Mouse (Mus musculus): ENCODE data around the gene Slu7. TPM values are rescaled to one million over a fixed set of nuclear protein-coding genes. Genes with fewer than 3 reads are reported as not detected.

Gene Slu7
- polyA plus RNA-seq, 1 experiment from 2014 or later, result 21.7 TPM

DNA sequence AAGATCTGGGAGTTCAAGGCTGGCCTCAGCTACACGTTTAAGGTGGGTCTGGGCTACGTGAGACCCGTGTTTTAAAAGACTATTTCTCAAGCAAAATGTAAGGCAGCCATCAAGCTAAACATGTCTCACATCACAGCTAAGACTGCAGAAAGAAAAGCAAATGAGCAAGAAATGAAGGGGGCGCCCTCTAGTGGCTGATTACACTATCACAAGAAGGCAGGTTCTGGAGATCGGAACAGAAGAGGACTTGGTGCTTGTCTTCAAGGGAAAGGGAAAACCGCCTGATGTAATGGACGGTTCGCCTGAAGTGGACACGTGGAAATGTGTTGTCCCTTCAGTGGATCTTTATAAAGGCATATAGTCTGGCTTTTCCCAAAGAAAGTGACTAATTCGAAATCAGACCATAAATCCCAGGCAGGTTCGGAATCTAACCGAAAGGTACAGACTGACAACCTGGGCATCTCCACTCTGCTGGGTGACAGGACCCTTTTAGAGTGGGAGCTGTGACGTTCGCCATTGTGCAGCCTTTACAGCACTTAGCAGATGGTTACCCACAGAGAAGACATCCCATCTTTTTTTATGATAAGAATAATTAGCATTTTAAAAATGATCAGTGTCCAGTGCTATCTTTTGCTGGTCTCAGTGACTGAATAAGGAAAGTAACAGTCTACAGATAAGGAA lies 20.6 kb upstream of the Slu7 start:
- WGBS (ENCODE audit: insufficient replicate concordance), result 22% methylated on average over 14 of the region's 14 CpGs

DNA sequence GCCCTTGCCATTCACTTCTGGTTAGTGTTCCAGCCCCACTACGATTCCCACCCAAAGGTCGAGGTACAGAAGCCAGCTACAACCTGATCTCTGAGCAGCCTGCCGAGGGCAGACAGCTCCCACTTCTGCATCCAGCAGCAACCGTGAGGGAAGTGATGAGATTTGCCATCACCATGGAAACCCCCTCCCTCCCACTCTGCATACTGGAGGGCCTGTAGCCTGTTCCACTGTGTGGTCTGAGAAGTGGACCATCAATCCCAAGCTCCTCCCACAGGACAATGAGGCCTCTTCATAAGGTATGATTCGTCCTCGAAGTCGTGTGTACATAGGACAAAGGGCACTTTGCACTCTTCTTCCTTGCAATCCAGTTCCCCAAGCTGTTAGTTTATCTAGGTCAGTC lies 16.3 kb upstream of the Slu7 start:
- no peak overlapping the region for H3K9ac ChIP-seq (ENCODE audit: low read depth, low read length)
- H3K4me1 ChIP-seq (ENCODE audit: control insufficient read depth, low read depth, low read length), result no peaks in the 10 kb centered on the region
- no peak overlapping the region for H3K27ac ChIP-seq (ENCODE audit: low read length)
- no peak for ATAC-seq (ENCODE audit: low read depth)
- no peaks in the 10 kb centered on the region for H3K27me3 ChIP-seq (ENCODE audit: control insufficient read depth, insufficient read depth, low read depth, low read length)
- no peak overlapping the region for H3K4me2 ChIP-seq (ENCODE audit: low read depth, low read length)
- no peaks in the 10 kb centered on the region for H3K36me3 ChIP-seq (ENCODE audit: control insufficient read depth, insufficient read depth)
- H3K9me3 ChIP-seq (replicated peaks; ENCODE audit: control insufficient read depth, low read length), result no peaks in the 10 kb centered on the region
- WGBS (ENCODE audit: insufficient replicate concordance), result 56% methylated on average over 7 of the region's 7 CpGs
- no peak overlapping the region for H3K4me3 ChIP-seq (ENCODE audit: low read depth, low read length)

More for the DNA sequence above, 20.6 kb upstream of the Slu7 start:
- Histone ChIP-seq H3K4me2 (ENCODE audit: low read depth, low read length) (no peak overlapping the region), H3K4me1 (ENCODE audit: control insufficient read depth, low read depth, low read length) (no peaks in the 10 kb centered on the region), H3K27me3 (ENCODE audit: control insufficient read depth, insufficient read depth, low read depth, low read length) (no peaks in the 10 kb centered on the region), H3K4me3 (ENCODE audit: low read depth, low read length) (no peak overlapping the region), H3K9ac (ENCODE audit: low read depth, low read length) (no peak overlapping the region), H3K36me3 (ENCODE audit: control insufficient read depth, insufficient read depth) (no peaks in the 10 kb centered on the region), H3K9me3 (replicated peaks; ENCODE audit: control insufficient read depth, low read length) (no peaks in the 10 kb centered on the region), H3K27ac (ENCODE audit: low read length) (no peak overlapping the region)
- ATAC-seq (ENCODE audit: low read depth), result no peak

DNA sequence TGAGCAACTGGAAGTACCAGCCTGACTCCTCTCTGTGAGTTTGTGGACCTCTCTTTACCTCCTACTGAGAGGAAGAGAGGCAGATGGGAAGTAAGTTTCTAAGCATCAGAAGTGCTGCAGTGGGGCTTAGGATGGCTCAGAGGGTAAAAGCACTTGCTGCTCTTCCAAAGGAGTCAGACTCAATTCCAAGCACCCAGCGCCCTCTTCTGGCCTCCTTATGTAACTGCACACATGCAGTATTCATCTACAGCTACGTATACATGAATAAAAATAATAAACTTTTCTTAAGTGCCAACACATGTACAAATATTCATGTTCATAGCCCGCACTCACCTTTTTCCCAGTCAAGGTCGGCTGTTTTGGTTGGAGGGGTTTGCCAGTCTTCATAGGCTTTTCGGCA lies 9.2 kb upstream of the Slu7 start:
- H3K27me3 ChIP-seq (ENCODE audit: control insufficient read depth, insufficient read depth, low read depth, low read length), result no peaks in the 10 kb centered on the region
- no peak overlapping the region for H3K4me2 ChIP-seq (ENCODE audit: low read depth, low read length)
- H3K4me3 ChIP-seq (ENCODE audit: low read depth, low read length), result no peak overlapping the region
- H3K9me3 ChIP-seq (replicated peaks; ENCODE audit: control insufficient read depth, low read length), result no peaks in the 10 kb centered on the region
- ATAC-seq (ENCODE audit: low read depth), result no peak
- H3K27ac ChIP-seq (ENCODE audit: low read length), result no peak overlapping the region
- 68% methylated on average over 5 of the region's 5 CpGs for WGBS (ENCODE audit: insufficient replicate concordance)
- H3K9ac ChIP-seq (ENCODE audit: low read depth, low read length), result no peak overlapping the region
- no peaks in the 10 kb centered on the region for H3K36me3 ChIP-seq (ENCODE audit: control insufficient read depth, insufficient read depth)
- peaks cover 8% of the 10 kb centered on the region for H3K4me1 ChIP-seq (ENCODE audit: control insufficient read depth, low read depth, low read length)

DNA sequence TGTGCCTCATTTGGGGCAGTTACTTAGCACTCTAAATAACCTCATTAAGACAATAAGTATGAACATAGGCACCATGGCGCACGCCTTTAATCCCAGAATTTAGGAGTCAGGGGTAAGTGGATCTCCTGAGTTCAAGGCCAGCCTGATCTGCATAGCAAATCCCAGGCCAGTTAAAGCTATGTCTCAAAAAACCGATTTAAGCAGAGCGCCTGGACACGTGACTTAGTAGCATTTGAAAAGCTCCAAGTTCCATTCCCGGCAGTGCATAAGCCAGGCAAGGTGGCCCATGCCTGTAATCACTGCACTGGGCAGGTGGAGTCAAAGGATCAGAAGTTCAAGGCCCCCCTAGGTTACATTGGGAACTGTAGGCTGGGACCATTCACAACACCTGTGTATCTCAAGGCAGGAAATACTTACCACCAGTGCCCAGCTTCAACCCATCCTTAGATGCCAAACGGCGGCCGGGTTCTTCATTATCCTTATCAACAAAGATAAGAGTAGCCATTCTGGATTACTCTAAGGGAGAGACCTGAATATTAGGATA lies 8.3 kb upstream of the Slu7 start:
- WGBS (ENCODE audit: insufficient replicate concordance), result 64% methylated on average over 9 of the region's 9 CpGs
- H3K4me3 ChIP-seq (ENCODE audit: low read depth, low read length), result peak overlapping the region; percentile 77
- H3K9ac ChIP-seq (ENCODE audit: low read depth, low read length), result peak overlapping the region; percentile 85; the same call in 1 of the 2 replicates
- peak overlapping the region; percentile 78 for H3K4me2 ChIP-seq (ENCODE audit: low read depth, low read length)
- H3K4me1 ChIP-seq (ENCODE audit: control insufficient read depth, low read depth, low read length), result peaks cover 8% of the 10 kb centered on the region
- no peaks in the 10 kb centered on the region for H3K36me3 ChIP-seq (ENCODE audit: control insufficient read depth, insufficient read depth)
- no peak for ATAC-seq (ENCODE audit: low read depth)
- H3K27me3 ChIP-seq (ENCODE audit: control insufficient read depth, insufficient read depth, low read depth, low read length), result no peaks in the 10 kb centered on the region
- no peaks in the 10 kb centered on the region for H3K9me3 ChIP-seq (replicated peaks; ENCODE audit: control insufficient read depth, low read length)
- H3K27ac ChIP-seq (ENCODE audit: low read length), result no peak overlapping the region; the same call in 1 of the 2 replicates

DNA sequence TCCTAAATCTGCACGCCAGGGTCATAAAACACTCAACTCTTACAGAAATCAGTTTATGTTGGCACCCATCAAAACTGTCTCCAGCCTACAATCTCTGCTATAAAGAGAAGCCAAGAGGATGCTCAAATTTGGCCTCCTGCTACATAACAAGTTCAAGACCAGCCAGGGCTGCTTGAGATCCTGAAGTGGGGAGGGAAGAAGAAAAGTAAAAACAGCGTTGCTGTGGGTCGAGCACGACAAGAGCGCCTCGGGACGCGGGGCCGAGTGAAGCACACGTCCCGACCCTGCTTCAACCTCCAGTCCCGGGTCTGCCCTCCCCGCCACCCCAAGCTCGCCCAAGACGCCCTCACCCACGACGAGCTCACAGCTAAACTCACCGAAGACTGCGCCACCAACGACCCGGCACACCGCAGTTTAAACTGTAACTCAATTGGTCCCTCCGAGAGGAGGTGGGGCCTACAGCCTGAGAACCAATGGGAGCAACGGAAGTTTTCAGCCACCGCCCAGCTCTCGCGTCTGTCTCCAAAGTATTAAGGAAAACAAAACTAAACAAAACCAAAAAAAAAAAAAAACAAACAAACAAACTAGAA lies 7.6 kb upstream of the Slu7 start, which contains the start of gene Pttg1:
Pttg1 (minus strand) TSS at position 428 of the 590 bp plus-strand sequence.
- Histone ChIP-seq H3K27ac (ENCODE audit: low read length) (peak within 1 kb of the TSS; percentile 83), H3K4me3 (ENCODE audit: low read depth, low read length) (peak within 1 kb of the TSS; percentile 77), H3K9ac (ENCODE audit: low read depth, low read length) (peak within 1 kb of the TSS; percentile 85), H3K4me1 (ENCODE audit: control insufficient read depth, low read depth, low read length) (peaks cover 8% of the 10 kb centered on the region), H3K4me2 (ENCODE audit: low read depth, low read length) (peak within 1 kb of the TSS; percentile 78), H3K9me3 (replicated peaks; ENCODE audit: control insufficient read depth, low read length) (no peaks in the 10 kb centered on the region), H3K27me3 (ENCODE audit: control insufficient read depth, insufficient read depth, low read depth, low read length) (no peaks in the 10 kb centered on the region), H3K36me3 (ENCODE audit: control insufficient read depth, insufficient read depth) (no peaks in the 10 kb centered on the region)
- ATAC-seq (ENCODE audit: low read depth), result peak; percentile 99
- WGBS (ENCODE audit: insufficient replicate concordance), result 3% methylated on average over 27 of the region's 27 CpGs

DNA sequence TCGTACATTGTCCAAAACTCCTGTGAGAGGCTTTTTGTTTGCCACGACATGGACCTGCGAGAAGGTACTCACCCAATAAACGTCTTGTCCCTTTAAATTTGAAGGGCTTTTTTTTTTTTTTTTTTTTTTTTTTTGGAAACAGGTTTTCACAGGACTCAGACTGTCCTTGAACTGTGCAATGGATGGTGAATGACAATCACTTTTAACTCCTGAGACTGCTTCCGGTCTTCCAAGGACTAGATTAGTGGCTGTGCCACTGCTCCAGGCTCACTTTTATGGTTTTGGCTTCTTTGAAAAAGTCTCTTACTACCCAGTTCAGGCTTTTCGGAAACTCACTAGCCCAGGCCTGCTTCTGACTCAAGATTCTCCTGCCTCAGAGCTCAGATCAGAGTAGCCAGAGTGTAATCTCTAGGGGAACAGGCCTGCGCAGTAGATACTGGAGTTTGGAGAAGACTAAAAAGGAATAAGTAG lies 7.1 kb upstream of the Slu7 start:
- peak; percentile 49 for ATAC-seq (ENCODE audit: low read depth)
- Histone ChIP-seq H3K9me3 (replicated peaks; ENCODE audit: control insufficient read depth, low read length) (no peaks in the 10 kb centered on the region), H3K4me3 (ENCODE audit: low read depth, low read length) (peak overlapping the region; percentile 77), H3K27ac (ENCODE audit: low read length) (peak overlapping the region; percentile 83), H3K36me3 (ENCODE audit: control insufficient read depth, insufficient read depth) (no peaks in the 10 kb centered on the region), H3K4me2 (ENCODE audit: low read depth, low read length) (peak overlapping the region; percentile 78), H3K27me3 (ENCODE audit: control insufficient read depth, insufficient read depth, low read depth, low read length) (no peaks in the 10 kb centered on the region), H3K4me1 (ENCODE audit: control insufficient read depth, low read depth, low read length) (peaks cover 8% of the 10 kb centered on the region), H3K9ac (ENCODE audit: low read depth, low read length) (peak overlapping the region; percentile 85)
- WGBS (ENCODE audit: insufficient replicate concordance), result 13% methylated on average over 7 of the region's 7 CpGs

DNA sequence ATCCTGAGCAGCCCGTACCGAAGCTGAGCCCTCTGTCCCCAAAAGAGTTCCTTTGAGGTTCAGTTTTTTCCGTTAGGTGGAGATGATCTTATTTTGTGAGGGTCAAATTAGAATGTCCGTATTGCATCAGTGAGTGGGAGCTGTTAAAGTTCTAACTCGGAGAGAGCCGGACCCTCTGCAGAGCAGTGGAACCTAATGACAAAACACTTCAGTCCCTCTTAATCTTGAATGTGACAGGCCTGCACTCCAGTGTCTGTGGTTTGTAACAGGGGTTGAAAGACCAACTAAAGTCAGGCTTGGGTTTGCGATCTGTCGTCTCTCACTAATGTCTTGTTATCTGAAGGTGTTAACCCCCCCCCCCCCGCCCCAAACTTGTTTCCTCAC lies 472 bp downstream of the Slu7 start:
- H3K36me3 ChIP-seq (ENCODE audit: control insufficient read depth, insufficient read depth), result peaks cover 7% of the 10 kb centered on the region
- H3K9me3 ChIP-seq (replicated peaks; ENCODE audit: control insufficient read depth, low read length), result no peaks in the 10 kb centered on the region
- peak overlapping the region; percentile 77 for H3K9ac ChIP-seq (ENCODE audit: low read depth, low read length)
- under 1% methylated on average over 9 of the region's 9 CpGs for WGBS (ENCODE audit: insufficient replicate concordance)
- peak overlapping the region; percentile 78 for H3K4me3 ChIP-seq (ENCODE audit: low read depth, low read length)
- H3K27me3 ChIP-seq (ENCODE audit: control insufficient read depth, insufficient read depth, low read depth, low read length), result no peaks in the 10 kb centered on the region
- H3K4me1 ChIP-seq (ENCODE audit: control insufficient read depth, low read depth, low read length), result peaks cover 10% of the 10 kb centered on the region
- peak overlapping the region; percentile 78 for H3K4me2 ChIP-seq (ENCODE audit: low read depth, low read length)
- H3K27ac ChIP-seq (ENCODE audit: low read length), result peak overlapping the region; percentile 75
- peak; percentile 38 for ATAC-seq (ENCODE audit: low read depth)

GRCm38 (mm10) chr11:43441121-43441520 lies 7.6 kb downstream of the Slu7 start:
- H3K4me1 ChIP-seq (ENCODE audit: control insufficient read depth, low read depth, low read length), result no peaks in the 10 kb centered on the region
- H3K27me3 ChIP-seq (ENCODE audit: control insufficient read depth, insufficient read depth, low read depth, low read length), result no peaks in the 10 kb centered on the region
- no peak overlapping the region for H3K27ac ChIP-seq (ENCODE audit: low read length)
- no peak overlapping the region for H3K4me3 ChIP-seq (ENCODE audit: low read depth, low read length)
- H3K9me3 ChIP-seq (replicated peaks; ENCODE audit: control insufficient read depth, low read length), result no peaks in the 10 kb centered on the region
- WGBS (ENCODE audit: insufficient replicate concordance), result 89% methylated on average over 10 of the region's 10 CpGs
- peaks cover 71% of the 10 kb centered on the region for H3K36me3 ChIP-seq (ENCODE audit: control insufficient read depth, insufficient read depth)
- no peak overlapping the region for H3K4me2 ChIP-seq (ENCODE audit: low read depth, low read length)
- no peak for ATAC-seq (ENCODE audit: low read depth)
- no peak overlapping the region for H3K9ac ChIP-seq (ENCODE audit: low read depth, low read length)

DNA sequence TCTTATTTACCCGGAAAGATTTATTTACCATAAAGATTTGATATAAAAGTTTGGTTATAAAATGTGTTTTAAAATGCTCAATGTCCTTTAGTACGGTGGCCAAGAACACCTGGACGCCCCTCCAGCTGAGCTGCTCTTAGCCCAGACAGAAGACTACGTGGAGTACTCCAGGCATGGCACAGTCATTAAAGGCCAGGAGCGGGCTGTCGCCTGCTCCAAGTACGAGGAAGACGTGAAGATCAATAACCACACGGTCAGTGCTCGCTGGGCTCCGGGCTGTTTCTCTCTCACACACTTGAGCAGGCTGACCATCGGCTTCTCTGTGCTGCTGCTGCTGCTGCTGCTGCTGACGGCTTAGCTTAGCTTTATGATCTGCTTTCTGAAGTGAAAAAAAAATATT lies 9.6 kb downstream of the Slu7 start:
- Histone ChIP-seq H3K36me3 (ENCODE audit: control insufficient read depth, insufficient read depth) (peaks cover 82% of the 10 kb centered on the region), H3K4me3 (ENCODE audit: low read depth, low read length) (no peak overlapping the region), H3K4me2 (ENCODE audit: low read depth, low read length) (no peak overlapping the region), H3K4me1 (ENCODE audit: control insufficient read depth, low read depth, low read length) (no peaks in the 10 kb centered on the region), H3K9me3 (replicated peaks; ENCODE audit: control insufficient read depth, low read length) (no peaks in the 10 kb centered on the region), H3K27me3 (ENCODE audit: control insufficient read depth, insufficient read depth, low read depth, low read length) (no peaks in the 10 kb centered on the region), H3K9ac (ENCODE audit: low read depth, low read length) (no peak overlapping the region), H3K27ac (ENCODE audit: low read length) (no peak overlapping the region)
- 87% methylated on average over 13 of the region's 13 CpGs for WGBS (ENCODE audit: insufficient replicate concordance)
- ATAC-seq (ENCODE audit: low read depth), result no peak
